Mouse (Mus musculus): Measurements from ENCODE around the gene Chia1. TPM values are rescaled to one million over a fixed set of nuclear protein-coding genes. Genes with fewer than 3 reads are reported as not detected.
A peak's percentile ranks its signal among the peaks of the same experiment; 100 is the strongest.
"Not testable (repeated sequence)": the region's sequence is repeated elsewhere in the genome, so short reads cannot be mapped to it uniquely, and the experiment has no call there.

Chia1 gene
- polyA plus RNA-seq (2016; fragmentation: Nextera tagmentation; extraction: Ambion mirVana): 0.77 and 0.90 TPM in 2 replicates

DNA sequence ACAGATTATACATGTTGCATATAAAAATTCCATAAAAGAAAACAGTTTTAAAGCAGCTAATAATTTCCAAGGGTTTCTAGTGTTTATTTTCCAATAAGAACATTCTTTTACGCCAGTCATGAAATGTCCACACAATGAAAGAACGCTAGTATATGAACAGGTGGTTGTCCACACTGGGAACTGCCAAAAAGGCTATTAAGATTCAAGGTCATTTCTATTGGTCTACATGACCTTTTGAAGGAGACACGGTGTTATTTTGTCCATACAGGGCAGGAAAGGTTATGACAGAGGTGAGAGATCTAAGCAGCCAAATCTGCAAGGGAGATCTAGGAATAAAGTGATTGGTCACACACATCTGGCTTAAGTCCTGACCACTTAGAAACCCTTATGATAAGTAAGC lies at the start of gene Chia1:
TSS of gene Chia1 (plus strand) at position 301 of the 400 bp plus-strand sequence.
- no peaks in the 10 kb centered on the region for H3K36me3 ChIP-seq (replicated peaks)
- 87% methylated on average over 3 of the region's 3 CpGs for WGBS

DNA sequence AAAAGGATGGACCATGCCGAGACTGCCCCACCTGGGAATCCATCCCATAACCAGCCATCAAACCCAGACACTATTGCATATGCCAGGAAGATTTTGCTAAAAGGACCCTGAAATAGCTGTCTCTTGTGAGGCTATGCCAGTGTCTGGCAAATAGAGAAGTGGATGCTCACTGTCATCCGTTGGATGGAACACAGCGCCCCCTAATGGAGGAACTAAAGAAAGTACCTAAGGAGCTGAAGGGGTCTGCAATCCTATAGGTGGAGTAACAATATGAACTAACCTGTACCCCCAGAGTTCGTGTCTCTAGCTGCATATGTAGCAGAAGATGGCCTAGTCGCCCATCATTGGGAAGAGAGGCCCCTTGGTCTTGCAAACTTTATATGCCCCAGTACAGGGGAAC lies 45.3 kb upstream of the Chia1 start:
- H3K27ac ChIP-seq; DNase-seq (ENCODE audit: extremely low spot score, low spot score): not testable (repeated sequence)
- WGBS: 39% methylated on average over 5 of the region's 5 CpGs

More for the DNA sequence above, at the start of gene Chia1:
- DNase-seq (ENCODE audit: extremely low spot score, low spot score): no peak
- H3K27ac ChIP-seq: no peak within 1 kb of the TSS
- no peaks in the 10 kb centered on the region for H3K4me1 ChIP-seq
- no peaks in the 10 kb centered on the region for H3K9me3 ChIP-seq
- no peak within 1 kb of the TSS for H3K4me3 ChIP-seq
- no peaks in the 10 kb centered on the region for H3K27me3 ChIP-seq (ENCODE audit: poor library complexity, severe bottlenecking)

DNA sequence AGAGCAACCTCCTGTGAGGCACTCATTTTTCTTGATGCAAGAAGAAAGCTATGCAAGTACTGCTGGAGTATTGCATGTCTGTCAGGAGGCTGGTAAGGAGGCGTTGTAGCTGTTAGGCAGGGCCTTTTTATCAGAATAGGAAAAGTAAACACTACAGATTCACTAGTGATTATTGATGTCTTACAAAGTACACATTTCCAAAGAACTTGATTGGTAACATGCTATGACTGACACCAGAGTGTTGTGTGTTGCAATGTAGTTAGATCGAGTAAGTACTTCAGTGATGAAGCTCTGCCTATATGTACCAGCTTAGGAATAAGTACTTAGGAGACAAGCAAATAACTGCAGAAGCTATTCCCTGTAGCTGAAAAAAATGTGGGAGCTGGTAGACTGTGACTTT lies 42.0 kb upstream of the Chia1 start:
- H3K4me1 ChIP-seq: no peaks in the 10 kb centered on the region
- H3K9me3 ChIP-seq: no peaks in the 10 kb centered on the region; the same call in 1 of the 2 replicates
- H3K4me3 ChIP-seq: no peak overlapping the region
- WGBS: 86% methylated on average over 2 of the region's 2 CpGs
- no peak overlapping the region for H3K27ac ChIP-seq
- DNase-seq (ENCODE audit: extremely low spot score, low spot score): no peak
- H3K36me3 ChIP-seq (replicated peaks): no peaks in the 10 kb centered on the region
- no peaks in the 10 kb centered on the region for H3K27me3 ChIP-seq (ENCODE audit: poor library complexity, severe bottlenecking)

More for the DNA sequence above, 45.3 kb upstream of the Chia1 start:
- not testable (repeated sequence) for H3K36me3 ChIP-seq (replicated peaks); H3K27me3 ChIP-seq (ENCODE audit: poor library complexity, severe bottlenecking); H3K4me1 ChIP-seq; H3K9me3 ChIP-seq; H3K4me3 ChIP-seq

DNA sequence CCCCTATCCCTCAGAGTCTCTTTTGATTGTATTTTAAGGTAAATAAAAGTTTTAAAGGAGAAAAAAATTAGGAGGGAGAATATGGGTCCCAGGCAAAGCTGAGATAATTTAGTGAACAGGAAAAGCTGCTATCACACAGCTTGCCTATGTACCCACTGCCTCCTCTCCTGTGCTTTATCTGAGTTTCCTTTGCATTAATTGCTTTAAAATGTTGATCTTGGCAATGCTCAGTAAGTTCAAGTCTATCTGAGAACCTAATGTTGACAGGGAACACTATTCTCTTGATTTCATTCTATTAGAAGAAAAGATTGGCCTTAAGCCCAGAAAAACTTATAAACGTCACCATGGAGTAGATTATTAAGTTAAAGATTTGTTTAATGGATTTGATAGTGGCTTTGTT lies 38.2 kb upstream of the Chia1 start:
- DNase-seq (ENCODE audit: extremely low spot score, low spot score): no peak
- Histone ChIP-seq H3K36me3 (replicated peaks) (no peaks in the 10 kb centered on the region), H3K27me3 (ENCODE audit: poor library complexity, severe bottlenecking) (no peaks in the 10 kb centered on the region), H3K9me3 (no peaks in the 10 kb centered on the region; the same call in 1 of the 2 replicates), H3K4me3 (no peak overlapping the region), H3K4me1 (no peaks in the 10 kb centered on the region), H3K27ac (no peak overlapping the region)
- WGBS: 80% methylated on average over 1 of the region's 1 CpGs

DNA sequence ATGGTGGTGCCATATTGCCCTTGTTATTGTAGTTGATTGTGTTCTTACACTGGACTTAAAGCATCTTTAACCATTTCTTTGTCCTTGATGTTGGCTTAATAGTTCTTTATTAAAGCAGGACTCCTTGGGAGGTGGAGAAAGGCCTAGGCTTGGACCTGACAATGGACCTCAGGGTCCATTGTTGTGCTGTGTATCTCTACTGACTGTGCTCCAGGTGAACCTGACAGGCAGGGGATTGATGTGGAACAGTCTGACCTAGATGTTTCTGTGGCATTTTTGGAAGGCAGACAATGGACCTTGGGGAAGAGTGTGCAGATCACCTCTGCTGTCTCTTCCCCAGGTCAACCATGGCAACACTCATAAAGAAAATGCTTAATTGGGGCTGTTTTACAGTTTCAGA lies 14.0 kb downstream of the Chia1 start:
- no peak overlapping the region for H3K27ac ChIP-seq

GRCm38 (mm10) chr3:106128807-106129493 lies 15.9 kb downstream of the Chia1 start:
- H3K4me3 ChIP-seq: no peak overlapping the region
- WGBS: 75% methylated on average over 4 of the region's 4 CpGs
- H3K27ac ChIP-seq: no peak overlapping the region

More for the DNA sequence above, 14.0 kb downstream of the Chia1 start:
- H3K4me3 ChIP-seq: no peak overlapping the region
- H3K36me3 ChIP-seq (replicated peaks): no peaks in the 10 kb centered on the region
- H3K4me1 ChIP-seq: no peaks in the 10 kb centered on the region
- no peak for DNase-seq (ENCODE audit: extremely low spot score, low spot score)
- peaks cover 21% of the 10 kb centered on the region for H3K9me3 ChIP-seq
- no peaks in the 10 kb centered on the region for H3K27me3 ChIP-seq (ENCODE audit: poor library complexity, severe bottlenecking)

DNA sequence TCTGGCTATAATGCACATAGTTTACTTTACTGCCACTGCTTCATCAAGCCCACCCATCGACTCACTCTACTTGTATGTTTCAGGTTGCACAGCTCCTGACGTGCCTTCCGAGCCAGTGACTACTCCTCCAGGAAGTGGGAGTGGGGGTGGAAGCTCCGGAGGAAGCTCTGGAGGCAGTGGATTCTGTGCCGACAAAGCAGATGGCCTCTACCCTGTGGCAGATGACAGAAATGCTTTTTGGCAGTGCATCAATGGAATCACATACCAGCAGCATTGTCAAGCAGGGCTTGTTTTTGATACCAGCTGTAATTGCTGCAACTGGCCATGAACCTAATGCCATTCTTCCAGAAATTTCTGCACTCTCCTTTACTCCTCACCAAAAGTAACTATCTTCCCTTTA lies 18.7 kb downstream of the Chia1 start:
- H3K4me1 ChIP-seq: no peaks in the 10 kb centered on the region
- no peaks in the 10 kb centered on the region for H3K36me3 ChIP-seq (replicated peaks)
- DNase-seq (ENCODE audit: extremely low spot score, low spot score): no peak
- H3K9me3 ChIP-seq: peaks cover 9% of the 10 kb centered on the region; the same call in 1 of the 2 replicates
- WGBS: 82% methylated on average over 5 of the region's 5 CpGs
- H3K27ac ChIP-seq: no peak overlapping the region
- H3K27me3 ChIP-seq (ENCODE audit: poor library complexity, severe bottlenecking): no peaks in the 10 kb centered on the region
- H3K4me3 ChIP-seq: no peak overlapping the region

More at GRCm38 (mm10) chr3:106128807-106129493, 15.9 kb downstream of the Chia1 start:
- no peaks in the 10 kb centered on the region for H3K36me3 ChIP-seq (replicated peaks)
- peaks cover 11% of the 10 kb centered on the region for H3K9me3 ChIP-seq
- no peaks in the 10 kb centered on the region for H3K4me1 ChIP-seq
- no peaks in the 10 kb centered on the region for H3K27me3 ChIP-seq (ENCODE audit: poor library complexity, severe bottlenecking)
- DNase-seq (ENCODE audit: extremely low spot score, low spot score): no peak

DNA sequence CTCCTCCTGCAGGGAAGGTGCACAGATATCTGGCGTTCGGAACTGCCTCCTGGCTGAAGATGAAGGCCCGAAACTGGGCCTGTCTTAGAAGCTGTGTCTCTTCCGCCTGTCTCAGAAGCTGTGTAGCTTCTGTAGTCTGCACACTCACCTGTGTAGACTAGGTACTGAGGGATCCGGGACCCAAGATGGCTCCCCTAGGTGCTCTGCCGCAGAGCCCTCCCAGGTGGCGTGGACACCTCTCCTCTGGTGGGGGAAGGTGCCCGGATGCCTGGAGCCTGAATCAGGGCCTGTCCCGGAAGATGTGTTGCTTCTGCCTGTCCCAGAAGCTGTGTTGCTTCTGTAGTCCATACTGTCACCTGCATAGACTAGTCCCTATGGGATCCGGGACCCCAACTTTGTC lies 31.1 kb downstream of the Chia1 start:
- 93% methylated on average over 10 of the region's 10 CpGs for WGBS
- H3K4me1 ChIP-seq: no peaks in the 10 kb centered on the region
- DNase-seq (ENCODE audit: extremely low spot score, low spot score): no peak

GRCm38 (mm10) chr3:106154413-106154812 lies 41.4 kb downstream of the Chia1 start:
- DNase-seq (ENCODE audit: extremely low spot score, low spot score): no peak
- Histone ChIP-seq H3K4me1 (peaks cover 11% of the 10 kb centered on the region), H3K27ac (no peak overlapping the region), H3K27me3 (ENCODE audit: poor library complexity, severe bottlenecking) (no peaks in the 10 kb centered on the region), H3K4me3 (no peak overlapping the region), H3K36me3 (replicated peaks) (no peaks in the 10 kb centered on the region), H3K9me3 (no peaks in the 10 kb centered on the region)
- WGBS: 85% methylated on average over 2 of the region's 2 CpGs

More for the DNA sequence above, 31.1 kb downstream of the Chia1 start:
- no peak overlapping the region for H3K4me3 ChIP-seq
- peaks cover 16% of the 10 kb centered on the region for H3K9me3 ChIP-seq
- H3K27me3 ChIP-seq (ENCODE audit: poor library complexity, severe bottlenecking): no peaks in the 10 kb centered on the region
- H3K36me3 ChIP-seq (replicated peaks): no peaks in the 10 kb centered on the region
- H3K27ac ChIP-seq: no peak overlapping the region

- Histone ChIP-seq H3K4me1 (peaks cover 11% of the 10 kb centered on the region), H3K4me3 (no peak within 1 kb of the TSS), H3K27ac (no peak within 1 kb of the TSS), H3K27me3 (ENCODE audit: poor library complexity, severe bottlenecking) (no peaks in the 10 kb centered on the region), H3K9me3 (peaks cover 7% of the 10 kb centered on the region; the same call in 1 of the 2 replicates), H3K36me3 (replicated peaks) (no peaks in the 10 kb centered on the region)
- WGBS: 84% methylated on average over 3 of the region's 3 CpGs
- no peak for DNase-seq (ENCODE audit: extremely low spot score, low spot score)
Measured at GRCm38 (mm10) chr3:106167464-106167863, 54.4 kb downstream of the Chia1 start, which contains the start of gene Chil3. TSS of gene Chil3 (minus strand) at chr3:106167564.

DNA sequence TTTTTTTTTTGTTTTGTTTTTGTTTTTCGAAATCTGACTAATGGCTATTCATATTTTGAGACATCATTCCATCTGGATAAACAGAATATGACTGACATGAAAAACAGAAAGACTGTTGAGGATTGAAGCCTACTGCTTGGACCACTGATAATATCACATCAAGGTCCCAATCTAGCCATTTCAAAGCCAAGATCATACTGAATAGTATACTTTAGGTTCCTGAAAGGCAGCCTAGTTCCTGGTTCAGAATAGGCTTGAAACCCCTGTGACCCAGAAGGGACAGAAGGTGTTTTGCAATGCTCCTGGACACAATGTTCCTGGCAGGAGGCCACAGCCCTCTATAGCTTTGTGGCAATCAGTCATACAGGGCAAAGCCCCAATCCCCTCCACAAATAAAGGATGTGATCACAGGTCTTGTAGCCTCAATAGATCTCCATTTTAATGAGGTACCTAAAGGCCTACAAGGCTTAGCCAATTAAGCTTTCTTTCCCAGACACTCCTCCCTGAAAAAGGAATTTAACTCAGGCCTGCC lies 57.6 kb downstream of the Chia1 start:
- Histone ChIP-seq H3K36me3 (replicated peaks) (no peaks in the 10 kb centered on the region), H3K27ac (peak overlapping the region; percentile 74; the same call in 1 of the 2 replicates), H3K27me3 (ENCODE audit: poor library complexity, severe bottlenecking) (no peaks in the 10 kb centered on the region), H3K4me3 (no peak overlapping the region), H3K9me3 (peaks cover 9% of the 10 kb centered on the region; the same call in 1 of the 2 replicates), H3K4me1 (peaks cover 11% of the 10 kb centered on the region)
- WGBS: 67% methylated on average over 1 of the region's 1 CpGs
- peak; percentile 45 for DNase-seq (ENCODE audit: extremely low spot score, low spot score)

DNA sequence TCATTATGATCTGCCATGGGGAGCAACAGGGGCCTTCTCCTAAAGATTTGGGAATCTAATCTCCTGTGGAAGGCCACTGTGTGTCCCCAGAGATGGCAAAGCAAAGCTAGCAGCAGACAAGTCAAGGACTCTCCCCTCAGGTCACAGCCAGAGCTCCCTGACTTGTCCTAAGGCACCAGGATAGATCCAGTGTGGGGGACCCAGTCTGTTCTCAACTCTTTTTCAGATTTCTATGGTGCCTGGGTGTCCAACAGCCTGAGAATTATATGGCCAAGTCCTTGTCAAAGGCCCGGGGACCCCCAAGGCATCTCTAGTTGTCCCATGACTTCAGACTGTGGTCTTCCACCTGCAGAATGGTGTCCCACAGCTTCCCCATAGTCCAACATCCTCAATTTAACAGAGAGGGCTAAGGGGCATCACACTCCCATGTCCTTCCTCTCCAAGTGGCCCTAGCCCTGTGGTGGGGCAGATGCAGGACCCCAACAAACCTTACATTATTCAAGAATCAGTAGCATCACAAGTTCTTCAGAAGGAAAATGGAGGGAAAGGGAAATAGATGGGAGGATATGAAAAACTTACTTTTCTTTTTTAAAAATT lies 58.2 kb downstream of the Chia1 start:
- Histone ChIP-seq H3K36me3 (replicated peaks) (no peaks in the 10 kb centered on the region), H3K27me3 (ENCODE audit: poor library complexity, severe bottlenecking) (no peaks in the 10 kb centered on the region), H3K27ac (peak overlapping the region; percentile 74), H3K4me1 (peaks cover 11% of the 10 kb centered on the region), H3K4me3 (no peak overlapping the region), H3K9me3 (peaks cover 9% of the 10 kb centered on the region; the same call in 1 of the 2 replicates)
- WGBS: 74% methylated on average over 1 of the region's 1 CpGs
- DNase-seq (ENCODE audit: extremely low spot score, low spot score): peak; percentile 33

DNA sequence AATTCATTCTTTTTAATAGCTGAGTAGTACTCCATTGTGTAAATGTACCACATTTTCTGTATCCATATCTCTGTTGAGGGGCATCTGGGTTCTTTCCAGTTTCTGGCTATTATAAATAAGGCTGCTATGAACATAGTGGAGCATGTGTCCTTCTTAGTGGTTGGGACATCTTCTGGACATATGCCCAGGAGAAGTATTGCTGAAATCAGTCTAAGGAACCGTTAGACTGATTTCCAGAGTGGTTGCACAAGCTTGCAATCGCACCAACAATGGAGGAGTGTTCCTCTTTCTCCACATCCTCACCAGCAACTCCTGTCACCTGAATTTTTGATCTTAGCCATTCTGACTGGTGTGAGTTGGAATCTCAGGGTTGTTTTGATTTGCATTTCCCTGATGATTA lies 59.5 kb downstream of the Chia1 start:
- H3K9me3 ChIP-seq: peaks cover 14% of the 10 kb centered on the region
- 84% methylated on average over 2 of the region's 2 CpGs for WGBS
- not testable (repeated sequence) for H3K27ac ChIP-seq; H3K36me3 ChIP-seq (replicated peaks); H3K4me3 ChIP-seq; DNase-seq (ENCODE audit: extremely low spot score, low spot score); H3K27me3 ChIP-seq (ENCODE audit: poor library complexity, severe bottlenecking)
- peaks cover 14% of the 10 kb centered on the region for H3K4me1 ChIP-seq

All from forebrain, embryonic 10.5 days (tissue).